Mouse (Mus musculus): Measurements from ENCODE around the gene Cdr1. TPM values are rescaled to one million over a fixed set of nuclear protein-coding genes. Genes with fewer than 3 reads are reported as not detected.

Gene Cdr1
- polyA plus RNA-seq, 1 experiment from 2014 or later, result not detected

Small RNA genes lying within 50 kb of the gene (microRNA-seq; reads per million reads assigned to microRNA genes)
- gene Gm24396, result not detected
